Mouse (Mus musculus) forebrain, postnatal 0 days (tissue): ENCODE results near the gene Phf19. TPM values are rescaled to one million over a fixed set of nuclear protein-coding genes. Genes with fewer than 3 reads are reported as not detected.
A peak's percentile ranks its signal among the peaks of the same experiment; 100 is the strongest.

ENCODE experiments used
- ATAC-seq: fragments of 200-750 bp; cut with Nextera tagmentation; 2 replicates; pipeline ENCODE4 v1.8.0; 2017; ENCODE audit warnings: mild to moderate bottlenecking, moderate library complexity
- DNase-seq: peaks from one replicate; pipeline ENCODE4 v3.0.0-alpha.2; 2015
- H3K27ac ChIP-seq: fragments of 300-500 bp; sonication (generic); 2 replicates; pipeline ENCODE4 v1.5.1; 2014; ENCODE audit warnings: low read depth, mild to moderate bottlenecking, antibody characterized with exemption, low read length, moderate library complexity, mixed read lengths
- H3K27me3 ChIP-seq: fragments of 300-500 bp; sonication (generic); 2 replicates; pipeline ENCODE4 v1.6.1; 2014; ENCODE audit warnings: mild to moderate bottlenecking, low read length, mixed read lengths; ENCODE audit not compliant: insufficient read depth
- H3K36me3 ChIP-seq: fragments of 300-500 bp; sonication (generic); 2 replicates; pipeline ENCODE4 v1.6.1; 2014; ENCODE audit warnings: mild to moderate bottlenecking, moderate library complexity; ENCODE audit not compliant: insufficient read depth
- H3K4me1 ChIP-seq: fragments of 300-500 bp; sonication (generic); 2 replicates; pipeline ENCODE4 v1.6.1; 2014; ENCODE audit warnings: antibody characterized with exemption; ENCODE audit not compliant: insufficient read depth
- H3K4me2 ChIP-seq: fragments of 300-500 bp; sonication (generic); 2 replicates; pipeline ENCODE4 v1.6.1; 2014; ENCODE audit warnings: low read depth, mild to moderate bottlenecking, moderate library complexity
- H3K4me3 ChIP-seq: fragments of 300-500 bp; sonication (generic); 2 replicates; pipeline ENCODE4 v1.5.1; 2014; ENCODE audit warnings: low read depth, low read length, mixed read lengths
- H3K9ac ChIP-seq: fragments of 300-500 bp; sonication (generic); 2 replicates; pipeline ENCODE4 v1.6.1; 2014; ENCODE audit warnings: mild to moderate bottlenecking
- H3K9me3 ChIP-seq: fragments of 300-500 bp; sonication (generic); 2 replicates; pipeline ENCODE4 v1.6.1; 2016; ENCODE audit warnings: low read length
- CTCF ChIP-seq: sonication (generic); IDR thresholded peaks from 2 replicates; pipeline ENCODE4 v1.5.1; 2016; ENCODE audit warnings: antibody characterized with exemption, control low read depth, low read depth
- WGBS: fragments of 180-500 bp; shearing (Covaris S2); extraction: QIAGEN DNeasy Blood & Tissue Kit; methylation state at CpG from one replicate; pipeline ENCODE4 v1.1.7; 2014; 5-methylcytosine and 5-hydroxymethylcytosine counted together
- polyA plus RNA-seq: library from polyadenylated mRNA; unstranded; fragments of >200 nt; fragmentation: Nextera tagmentation; extraction: Ambion mirVana; gene quantifications from 2 replicates; pipeline ENCODE4 v1.2.1, GENCODE M21; 2015
- total RNA-seq: library from RNA; depleted of rRNA; stranded (reverse); fragments of >200 nt; gene quantifications from 2 replicates; pipeline ENCODE4 v1.2.3, GENCODE M21; 2014

Phf19 gene
- total and polyA plus RNA-seq, 2 experiments from 2014 or later: 2.4 to 2.5 TPM

GRCm38 (mm10) chr2:34906426-34906825, 7.4 kb downstream of the Phf19 start:
- DNase-seq: no peak

GRCm38 (mm10) chr2:34904849-34905542, 8.8 kb downstream of the Phf19 start:
- peak overlapping the region; percentile 36 for H3K4me3 ChIP-seq
- H3K4me2 ChIP-seq: peak overlapping the region; percentile 66
- H3K27me3 ChIP-seq: no peaks in the 10 kb centered on the region
- no peak for TF ChIP-seq CTCF
- no peaks in the 10 kb centered on the region for H3K9me3 ChIP-seq
- peak; percentile 99 for DNase-seq
- under 1% methylated on average over 34 of the region's 34 CpGs for WGBS
- H3K27ac ChIP-seq: peak overlapping the region; percentile 81
- peak; percentile 95 for ATAC-seq
- peak overlapping the region; percentile 51 for H3K9ac ChIP-seq
- no peaks in the 10 kb centered on the region for H3K36me3 ChIP-seq
- H3K4me1 ChIP-seq: peaks cover 9% of the 10 kb centered on the region; the same call in 1 of the 2 replicates

More at GRCm38 (mm10) chr2:34906426-34906825, 7.4 kb downstream of the Phf19 start:
- no peak overlapping the region for H3K27ac ChIP-seq
- H3K36me3 ChIP-seq: no peaks in the 10 kb centered on the region
- no peak overlapping the region for H3K4me3 ChIP-seq
- TF ChIP-seq CTCF: no peak
- no peak overlapping the region for H3K9ac ChIP-seq
- H3K4me2 ChIP-seq: no peak overlapping the region
- ATAC-seq: no peak
- H3K9me3 ChIP-seq: no peaks in the 10 kb centered on the region
- H3K4me1 ChIP-seq: peaks cover 9% of the 10 kb centered on the region; the same call in 1 of the 2 replicates
- no peaks in the 10 kb centered on the region for H3K27me3 ChIP-seq
- 72% methylated on average over 6 of the region's 6 CpGs for WGBS

- Histone ChIP-seq H3K4me2 (peak overlapping the region; percentile 66; the same call in 1 of the 2 replicates), H3K9me3 (no peaks in the 10 kb centered on the region), H3K27ac (peak overlapping the region; percentile 81), H3K9ac (no peak overlapping the region; the same call in 1 of the 2 replicates), H3K4me3 (peak overlapping the region; percentile 36), H3K27me3 (no peaks in the 10 kb centered on the region), H3K36me3 (no peaks in the 10 kb centered on the region), H3K4me1 (peaks cover 9% of the 10 kb centered on the region; the same call in 1 of the 2 replicates)
- ATAC-seq (no peak), DNase-seq (no peak)
- TF ChIP-seq CTCF: no peak
- WGBS: 75% methylated on average over 4 of the region's 4 CpGs
Observed at GRCm38 (mm10) chr2:34903652-34904405, 10.0 kb downstream of the Phf19 start.

- no peak overlapping the region for H3K27ac ChIP-seq
- WGBS: 94% methylated on average over 7 of the region's 7 CpGs
- no peak for TF ChIP-seq CTCF
- H3K4me1 ChIP-seq: peaks cover 9% of the 10 kb centered on the region; the same call in 1 of the 2 replicates
- H3K9me3 ChIP-seq: no peaks in the 10 kb centered on the region
- no peak overlapping the region for H3K4me2 ChIP-seq
- H3K4me3 ChIP-seq: no peak overlapping the region
- H3K27me3 ChIP-seq: no peaks in the 10 kb centered on the region
- DNase-seq (no peak), ATAC-seq (no peak)
- H3K36me3 ChIP-seq: no peaks in the 10 kb centered on the region
- H3K9ac ChIP-seq: no peak overlapping the region
Observed at GRCm38 (mm10) chr2:34903191-34903590, 10.6 kb downstream of the Phf19 start.

GRCm38 (mm10) chr2:34902731-34903130, 11.1 kb downstream of the Phf19 start:
- Histone ChIP-seq H3K4me3 (no peak overlapping the region), H3K9ac (no peak overlapping the region), H3K4me1 (peaks cover 9% of the 10 kb centered on the region; the same call in 1 of the 2 replicates), H3K27ac (no peak overlapping the region), H3K9me3 (no peaks in the 10 kb centered on the region), H3K4me2 (no peak overlapping the region), H3K36me3 (no peaks in the 10 kb centered on the region), H3K27me3 (no peaks in the 10 kb centered on the region)
- 84% methylated on average over 6 of the region's 6 CpGs for WGBS
- DNase-seq (no peak), ATAC-seq (no peak)
- TF ChIP-seq CTCF: no peak

GRCm38 (mm10) chr2:34901726-34902125, 12.1 kb downstream of the Phf19 start:
- Histone ChIP-seq H3K27ac (no peak overlapping the region), H3K4me1 (peaks cover 9% of the 10 kb centered on the region; the same call in 1 of the 2 replicates), H3K36me3 (no peaks in the 10 kb centered on the region), H3K9me3 (no peaks in the 10 kb centered on the region), H3K4me2 (no peak overlapping the region), H3K27me3 (no peaks in the 10 kb centered on the region), H3K4me3 (no peak overlapping the region), H3K9ac (no peak overlapping the region)
- 87% methylated on average over 4 of the region's 4 CpGs for WGBS
- no peak for DNase-seq
- ATAC-seq: no peak
- TF ChIP-seq CTCF: no peak

- ATAC-seq (no peak), DNase-seq (no peak)
- WGBS: 85% methylated on average over 1 of the region's 1 CpGs
- Histone ChIP-seq H3K27me3 (no peaks in the 10 kb centered on the region), H3K9ac (no peak overlapping the region), H3K4me3 (no peak overlapping the region), H3K4me2 (no peak overlapping the region), H3K4me1 (peaks cover 9% of the 10 kb centered on the region; the same call in 1 of the 2 replicates), H3K9me3 (no peaks in the 10 kb centered on the region), H3K27ac (no peak overlapping the region), H3K36me3 (no peaks in the 10 kb centered on the region)
- TF ChIP-seq CTCF: no peak
Observed at GRCm38 (mm10) chr2:34900412-34900811, 13.4 kb downstream of the Phf19 start.
